In the genomic region with DNA sequence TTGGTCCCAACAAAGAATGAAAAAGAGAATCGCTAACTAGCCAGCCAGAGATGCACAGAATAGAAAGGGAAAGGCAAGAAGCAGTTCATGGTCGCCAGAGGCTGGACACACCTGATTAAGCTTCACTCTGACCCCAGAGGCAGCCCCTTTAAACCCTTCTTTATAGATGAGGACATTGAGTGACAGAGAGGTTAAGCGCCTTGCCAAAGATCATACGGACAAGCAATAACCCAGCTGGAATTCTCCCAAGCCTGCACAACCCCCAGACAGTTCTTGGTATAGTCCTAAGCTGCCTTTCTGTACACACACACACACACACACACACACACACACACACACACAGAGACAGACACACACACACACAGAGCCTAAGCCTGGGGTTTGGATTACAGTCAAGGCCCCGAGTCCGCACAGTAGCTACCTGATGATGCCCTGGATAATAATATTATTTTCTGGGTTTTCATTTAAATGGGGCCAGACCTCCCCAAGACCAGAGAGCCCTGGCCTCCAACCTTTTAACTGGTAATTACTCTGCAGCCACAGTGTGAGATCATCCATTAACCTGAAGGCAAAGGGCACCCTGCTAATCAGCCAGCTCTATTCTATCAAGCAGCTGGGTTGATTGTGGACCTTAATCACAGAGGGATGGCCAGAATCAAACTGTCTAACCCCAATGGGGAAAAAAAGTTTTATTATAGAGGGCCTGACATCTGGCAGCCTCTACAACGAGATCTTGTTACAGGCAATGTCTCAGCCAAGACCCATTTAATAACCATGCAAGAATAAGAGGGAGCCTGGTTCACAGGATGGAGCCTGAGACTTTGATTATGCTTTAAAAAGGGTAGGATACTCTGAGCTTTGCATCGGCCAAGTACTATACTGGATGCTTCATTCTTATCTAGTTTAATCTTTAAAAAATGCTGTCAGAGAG, we compare ENCODE assay signal across 13 mouse cellular contexts.
A peak's percentile ranks its signal among the peaks of the same experiment; 100 is the strongest.
DNase-seq lines count a peak whose midpoint lies in the region; ATAC-seq lines count a peak whose summit lies in the region.
"Had no signal": no experiment of that assay in that cellular context is flagged by ENCODE, and none has a peak within 500 bp of the region (broad histone marks: within the 10 kb centered on the region; RNA-seq: fewer than 3 reads in every experiment).

No protein-coding gene starts in this region.

- no peak overlapping the region for H3K27ac ChIP-seq in hindbrain, embryonic 13.5 days
- no peak overlapping the region for H3K27ac ChIP-seq in limb, embryonic 11.5 days (replicated peaks; ENCODE audit: low read depth, low read length)
- H3K27ac ChIP-seq: liver, embryonic 15.5 days; macrophage had no signal

- H3K27me3 ChIP-seq in hindbrain, embryonic 13.5 days = no peaks in the 10 kb centered on the region
- H3K27me3 ChIP-seq in limb, embryonic 11.5 days (ENCODE audit: control insufficient read depth, insufficient read depth, low read length) = no peaks in the 10 kb centered on the region
- H3K27me3 ChIP-seq: liver, embryonic 15.5 days had no signal

- DNase-seq in embryo, embryonic 10 days (ENCODE audit: low spot score) = peak; percentile 55
- peak; percentile 41 for DNase-seq in embryo, embryonic 11 days
- DNase-seq in limb, embryonic 11.5 days (ENCODE audit: low spot score) = peak; percentile 25
- no peak for DNase-seq in heart, adult 9 months (ENCODE audit: low spot score in 2 of 2)
- no peak for DNase-seq in adrenal gland, postnatal 10 days
- no peak for DNase-seq in adrenal gland, postnatal 4 days (ENCODE audit: low spot score in 2 of 2)
- no peak for DNase-seq in thymus, postnatal 0 days (ENCODE audit: low spot score)
- DNase-seq: cerebellum, adult 9-11 months; heart, adult 18-20 months; heart, postnatal 4 days had no signal

- no peaks in the 10 kb centered on the region for H3K9me3 ChIP-seq in hindbrain, embryonic 13.5 days
- H3K9me3 ChIP-seq in limb, embryonic 11.5 days (ENCODE audit: control insufficient read depth, low read length) = no peaks in the 10 kb centered on the region
- H3K9me3 ChIP-seq: liver, embryonic 15.5 days had no signal

- no peak overlapping the region for H3K4me3 ChIP-seq in hindbrain, embryonic 13.5 days
- no peak overlapping the region for H3K4me3 ChIP-seq in limb, embryonic 11.5 days (ENCODE audit: low read depth, low read length)
- H3K4me3 ChIP-seq: liver, embryonic 15.5 days had no signal

- WGBS in hindbrain, embryonic 13.5 days = 43% methylated on average over 8 of the region's 8 CpGs
- WGBS in limb, embryonic 11.5 days = 33% methylated on average over 8 of the region's 8 CpGs

- peaks cover 12% of the 10 kb centered on the region for H3K4me1 ChIP-seq in hindbrain, embryonic 13.5 days (replicated peaks)
- 0 out of 2 replicates have a peak, but pooled peaks cover 10% of the 10 kb centered on the region for H3K4me1 ChIP-seq in limb, embryonic 11.5 days (ENCODE audit: control insufficient read depth, insufficient read depth, low read length)
- H3K4me1 ChIP-seq: liver, embryonic 15.5 days had no signal

- H3K4me2 ChIP-seq in hindbrain, embryonic 13.5 days = no peak overlapping the region
- no peak overlapping the region for H3K4me2 ChIP-seq in limb, embryonic 11.5 days (ENCODE audit: low read depth, severe bottlenecking)
- H3K4me2 ChIP-seq: liver, embryonic 15.5 days had no signal

- ATAC-seq in hindbrain, embryonic 13.5 days (ENCODE audit: low FRiP score) = 0 out of 2 replicates have a peak, but pooled peaks have one; percentile 57
- peak; percentile 40 for ATAC-seq in limb, embryonic 11.5 days (ENCODE audit: insufficient number of reproducible peaks, low FRiP score, low TSS enrichment, low read depth)

- no peaks in the 10 kb centered on the region for H3K36me3 ChIP-seq in hindbrain, embryonic 13.5 days
- H3K36me3 ChIP-seq in limb, embryonic 11.5 days (ENCODE audit: control insufficient read depth, insufficient read depth, low read length) = no peaks in the 10 kb centered on the region
- H3K36me3 ChIP-seq: liver, embryonic 15.5 days had no signal

- H3K9ac ChIP-seq in hindbrain, embryonic 13.5 days = no peak overlapping the region
- no peak overlapping the region for H3K9ac ChIP-seq in limb, embryonic 11.5 days (ENCODE audit: low read length)
- H3K9ac ChIP-seq: liver, embryonic 15.5 days had no signal

Comparison
In these comparisons a context has a peak if more than half of its experiments do, and no peak if none do; other contexts are left out.
1. DNase-seq: peak in embryo, embryonic 10 days (single experiment), embryo, embryonic 11 days (single experiment) and limb, embryonic 11.5 days (single experiment); none in heart, adult 9 months (0 of 2), adrenal gland, postnatal 10 days (single experiment), adrenal gland, postnatal 4 days (0 of 2) and thymus, postnatal 0 days (single experiment).